Mouse (Mus musculus): ENCODE data around the gene Bbx.

- TF ChIP-seq ZC3H11A (IDR thresholded peaks at IDR 0.05; ENCODE audit: borderline replicate concordance, low read depth, low read length) (peak; percentile 23; the same call in 1 of the 2 replicates), HCFC1 (IDR thresholded peaks at IDR 0.05; ENCODE audit: borderline replicate concordance, insufficient read depth, low read length) (no peak)
Measured at GRCm38 (mm10) chr16:50380682-50381350, 51.4 kb downstream of the Bbx start.
